Mouse (Mus musculus) kidney, adult 11 months (tissue): ENCODE measurements around the gene Angptl2.

ENCODE experiments used
- DNase-seq: peaks from one replicate; pipeline ENCODE4 v3.0.0; 2022

Gene Angptl2

DNA sequence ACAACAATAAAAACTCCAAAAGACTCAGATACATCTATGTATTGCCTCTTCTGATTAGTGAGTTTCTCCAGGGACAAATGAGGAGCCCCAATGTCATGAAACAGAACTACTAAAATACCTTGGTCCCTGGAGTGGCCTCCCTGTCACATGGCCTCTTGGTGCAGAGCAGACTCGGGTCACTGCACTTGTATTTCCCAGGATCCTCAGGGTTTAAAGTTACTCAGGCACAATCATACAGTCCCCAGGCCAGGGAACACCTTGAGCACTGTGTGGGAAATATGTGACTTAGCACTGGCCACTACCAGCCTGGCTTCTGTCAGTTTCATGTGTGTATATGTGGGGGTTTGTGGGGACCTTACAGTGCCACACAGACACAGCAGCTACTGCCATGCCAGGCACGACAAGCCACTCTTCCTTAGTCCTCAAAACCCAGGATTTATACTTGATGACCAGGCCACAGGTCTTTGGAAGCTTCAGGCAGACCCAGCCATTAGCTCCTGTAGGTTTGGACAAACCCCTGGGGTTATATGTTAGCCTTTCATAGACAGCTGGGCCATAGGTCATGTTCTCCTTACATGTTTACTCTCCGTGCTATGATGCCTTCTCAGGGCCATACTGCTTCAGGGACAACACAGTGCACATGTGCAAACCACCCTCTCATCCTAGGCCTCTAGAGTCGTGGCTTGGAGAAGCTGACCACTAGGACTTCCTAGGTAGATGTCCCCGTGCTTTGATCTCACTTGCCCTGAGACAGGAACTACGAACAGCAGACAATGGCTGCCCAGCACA is 17.1 kb downstream of the Angptl2 start:
- DNase-seq, result peak; percentile 77

DNA sequence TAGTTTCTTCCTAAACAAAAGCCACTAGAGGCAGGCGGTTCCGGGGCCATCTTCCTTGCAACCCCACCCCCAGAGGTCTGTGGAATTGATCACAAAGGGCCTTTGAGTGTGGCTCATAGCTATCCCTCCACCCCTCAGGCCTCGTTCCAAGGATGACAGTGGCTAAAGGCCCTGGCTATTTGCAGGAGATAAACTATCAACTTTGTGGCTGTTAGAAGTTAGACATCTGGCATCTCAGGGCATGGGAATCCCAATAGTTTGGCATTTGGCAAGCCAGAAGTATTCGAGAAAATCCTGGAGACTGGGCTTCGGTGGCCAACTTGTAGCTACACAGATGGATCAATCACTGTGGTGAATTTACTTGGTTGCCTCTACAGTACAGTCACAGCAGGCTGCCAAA is 18.0 kb downstream of the Angptl2 start:
- DNase-seq, result no peak

DNA sequence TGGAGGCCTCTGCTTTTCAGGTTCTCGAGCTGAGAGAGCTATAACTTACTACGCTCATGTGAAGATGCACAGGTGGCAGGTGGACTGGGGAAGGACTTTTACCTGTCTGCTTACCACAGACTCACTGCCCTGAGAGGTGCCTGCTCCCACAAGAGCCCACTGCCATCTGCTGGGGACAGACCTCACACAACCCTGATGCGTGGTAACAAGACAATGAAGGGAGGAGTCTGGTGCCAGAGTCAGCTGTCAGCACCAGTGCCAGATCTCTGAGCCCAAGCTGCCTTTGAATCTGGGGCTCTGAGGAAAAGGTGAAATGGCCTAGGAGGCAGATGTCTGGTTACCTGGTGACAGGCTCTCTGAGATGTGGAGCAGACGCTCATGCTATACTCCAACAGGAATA is 19.0 kb downstream of the Angptl2 start:
- DNase-seq, result no peak

- no peak for DNase-seq
These were observed 21.7 kb downstream of the Angptl2 start for GRCm38 (mm10) chr2:33237581-33237980.

DNA sequence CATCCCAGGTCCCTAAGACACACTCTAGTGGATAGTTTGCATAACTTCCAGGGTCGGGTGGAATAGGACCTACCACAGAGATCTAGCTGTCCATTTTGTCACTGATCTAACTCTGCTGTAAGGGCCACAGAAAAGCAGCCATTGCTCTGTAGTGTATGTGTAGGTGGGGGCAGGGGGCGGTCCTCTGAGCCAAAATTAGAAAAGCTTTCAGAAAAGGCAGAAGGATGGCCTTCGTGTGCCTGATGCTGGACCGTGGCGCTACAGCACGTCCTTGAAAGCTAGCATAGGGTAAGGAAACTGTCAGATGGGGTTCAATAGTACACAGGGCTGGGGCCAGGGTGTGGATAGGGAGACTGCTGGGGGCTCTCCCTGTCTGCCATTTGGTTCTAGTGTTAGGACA is 29.0 kb downstream of the Angptl2 start:
- DNase-seq, result no peak

DNA sequence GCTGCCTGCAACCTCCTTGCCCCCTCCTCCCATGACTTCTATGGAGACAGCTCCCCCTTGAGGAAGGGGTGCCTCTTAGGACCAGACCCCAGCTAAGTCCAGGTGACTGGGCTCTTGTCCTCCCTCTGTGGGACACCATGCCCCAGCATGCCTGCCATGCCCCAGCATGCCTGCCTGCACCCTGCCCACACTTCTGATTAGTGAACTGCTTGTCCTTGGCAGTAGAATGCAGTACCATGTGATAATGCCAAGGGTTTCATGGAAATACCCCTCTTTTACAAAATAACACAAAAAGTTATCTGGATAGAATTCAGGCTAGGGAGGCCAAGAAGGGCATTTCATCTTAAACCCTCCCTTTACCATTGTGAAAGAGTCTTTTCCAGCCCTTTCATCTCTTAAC is 29.5 kb downstream of the Angptl2 start:
- DNase-seq, result no peak

GRCm38 (mm10) chr2:33246841-33247240 is 31.0 kb downstream of the Angptl2 start:
- no peak for DNase-seq

- DNase-seq, result no peak
These were observed 32.7 kb downstream of the Angptl2 start for GRCm38 (mm10) chr2:33248549-33248948.

DNA sequence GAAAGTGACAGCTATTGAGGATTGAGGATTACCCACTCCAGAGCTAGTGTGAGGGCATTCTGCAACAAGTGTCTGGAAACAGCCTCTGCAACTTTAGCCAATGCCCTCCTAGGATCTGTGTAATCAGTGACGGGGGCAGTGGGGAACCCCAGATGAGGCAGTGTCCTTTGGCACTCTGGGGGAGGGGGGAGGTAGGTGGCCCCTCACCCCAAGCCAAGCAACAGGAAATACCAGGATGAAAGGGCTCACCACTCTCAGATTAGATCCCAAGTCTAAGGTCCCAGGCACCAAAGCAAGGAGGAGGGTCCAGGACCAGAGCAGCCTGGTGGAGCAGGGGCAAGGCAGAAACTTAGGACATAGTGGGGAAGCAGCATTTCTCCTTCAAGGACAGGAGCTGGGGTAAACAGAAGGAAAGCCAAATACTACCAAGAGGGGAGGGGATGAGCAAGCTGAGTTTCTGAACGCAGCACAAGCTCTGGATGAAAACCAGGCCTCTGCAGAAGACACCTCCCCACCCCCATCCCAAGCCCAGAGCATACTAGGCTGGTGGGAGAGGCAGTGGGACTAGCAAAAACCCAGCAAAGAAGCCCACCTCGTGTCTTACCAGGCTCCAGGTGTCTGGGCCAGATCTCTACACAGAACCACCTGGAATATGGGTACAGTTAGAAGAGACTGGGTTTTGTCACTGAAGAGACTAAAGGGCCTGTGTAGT is 34.2 kb downstream of the Angptl2 start:
- DNase-seq, result no peak

DNA sequence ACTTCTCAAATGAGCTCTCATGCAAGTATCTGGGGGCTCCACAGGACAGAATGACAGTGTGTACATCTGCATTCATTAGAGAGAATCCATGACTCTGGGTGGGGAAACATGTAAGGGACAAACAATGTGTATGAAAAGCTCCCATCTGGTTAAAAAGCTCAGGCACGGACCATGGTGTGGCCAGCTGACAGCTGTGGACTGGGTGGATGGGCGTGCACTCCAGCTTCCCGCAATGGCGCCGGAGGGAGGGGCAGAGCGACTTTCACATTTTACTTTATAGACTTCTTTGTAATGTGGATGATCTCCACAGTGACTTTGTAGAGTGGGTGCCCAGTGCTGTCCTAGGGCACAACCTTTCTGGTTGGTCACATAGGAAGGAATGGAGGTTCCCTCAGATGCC is 36.9 kb downstream of the Angptl2 start:
- no peak for DNase-seq

DNA sequence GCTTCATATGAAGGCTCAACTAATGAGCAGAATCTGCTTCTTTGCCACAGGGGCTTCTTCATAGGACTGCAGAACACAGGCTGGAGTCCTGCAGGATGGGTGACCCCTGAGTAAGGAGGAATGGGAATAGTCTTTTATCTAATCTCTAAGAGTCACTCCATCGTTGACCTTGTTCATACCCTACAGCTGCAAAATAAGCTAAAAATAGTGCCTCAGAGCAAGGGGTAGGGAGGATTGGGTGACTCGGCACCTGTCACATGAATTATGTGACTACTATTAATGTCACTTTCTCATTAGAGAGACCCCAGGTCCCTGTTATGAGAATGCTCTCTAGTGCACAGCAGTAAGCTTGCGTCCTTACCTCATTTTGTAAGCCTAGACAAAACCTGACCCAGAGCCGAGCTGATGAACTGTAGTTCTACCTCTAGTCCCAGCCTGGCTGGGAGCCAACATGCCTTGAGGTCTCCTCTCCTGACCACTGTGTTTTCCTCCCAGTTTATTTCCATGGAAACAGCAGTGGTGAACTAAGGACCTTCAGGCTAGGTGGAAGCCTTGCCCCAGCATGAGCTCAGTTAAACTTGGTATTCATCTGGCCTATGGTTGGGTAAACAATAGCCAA is 37.8 kb downstream of the Angptl2 start:
- peak; percentile 66 for DNase-seq

GRCm38 (mm10) chr2:33254318-33254985 is 38.6 kb downstream of the Angptl2 start:
- DNase-seq, result no peak

DNA sequence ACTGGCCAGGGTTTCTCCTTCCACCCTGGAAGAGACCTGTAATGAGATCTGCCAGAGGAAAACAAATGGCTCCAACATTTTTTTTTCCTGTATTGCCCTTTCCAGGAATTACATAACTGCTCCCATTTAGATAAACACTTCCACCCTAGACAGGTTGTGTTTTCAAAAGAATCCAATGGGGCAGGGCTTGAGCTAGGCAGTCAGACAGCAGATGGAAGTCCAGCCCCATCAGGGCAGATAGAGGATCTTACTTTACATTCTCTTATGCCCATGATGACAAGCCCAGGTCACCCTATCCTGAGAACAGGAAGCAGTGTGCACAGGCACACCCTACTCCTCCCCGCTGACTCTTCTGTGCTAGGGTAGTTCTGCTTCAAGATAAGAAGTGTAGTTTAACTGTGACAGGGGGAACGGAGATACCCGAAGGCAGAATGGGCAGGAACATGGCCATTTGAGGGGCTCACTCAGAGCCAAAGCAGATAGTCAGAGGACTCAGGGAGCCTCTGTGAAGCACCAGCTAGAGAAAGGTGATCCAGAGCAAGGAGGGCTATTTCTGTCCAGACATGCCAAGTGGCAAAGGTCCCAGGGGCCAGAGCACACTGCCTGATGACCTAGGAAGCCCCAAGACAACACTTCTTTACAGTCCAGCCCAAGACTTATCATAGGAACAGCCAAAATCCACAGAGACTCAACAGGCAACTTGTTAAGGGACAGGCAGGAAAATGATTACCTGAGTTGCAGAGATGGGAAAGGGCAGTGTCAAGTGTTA is 41.1 kb downstream of the Angptl2 start:
- no peak for DNase-seq

DNA sequence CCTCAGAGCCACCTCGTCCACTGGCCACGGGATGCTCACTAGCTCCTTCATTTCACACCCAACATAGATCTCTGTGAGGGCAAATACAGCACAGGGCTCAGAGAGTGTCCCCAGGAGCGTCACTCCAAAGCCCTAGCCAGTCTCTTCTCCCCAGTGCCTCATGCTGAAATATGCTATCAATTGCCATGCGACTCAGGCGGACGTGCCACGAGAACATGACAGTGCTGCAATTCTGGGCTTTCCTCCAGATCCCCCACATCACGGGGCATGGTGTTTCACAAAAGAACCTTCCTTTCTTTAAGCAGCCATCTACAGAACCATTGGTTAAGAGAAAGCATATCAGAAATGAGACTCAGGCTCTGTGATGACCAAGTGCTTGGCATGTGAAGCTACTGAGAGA is 44.9 kb downstream of the Angptl2 start:
- no peak for DNase-seq

- DNase-seq, result no peak
These were observed 45.6 kb downstream of the Angptl2 start for GRCm38 (mm10) chr2:33261475-33261874.

GRCm38 (mm10) chr2:33265793-33266192 is 49.9 kb downstream of the Angptl2 start:
- no peak for DNase-seq

GRCm38 (mm10) chr2:33267075-33267474 is 51.2 kb downstream of the Angptl2 start:
- no peak for DNase-seq

GRCm38 (mm10) chr2:33268384-33269131 is 52.7 kb downstream of the Angptl2 start:
- DNase-seq, result no peak

DNA sequence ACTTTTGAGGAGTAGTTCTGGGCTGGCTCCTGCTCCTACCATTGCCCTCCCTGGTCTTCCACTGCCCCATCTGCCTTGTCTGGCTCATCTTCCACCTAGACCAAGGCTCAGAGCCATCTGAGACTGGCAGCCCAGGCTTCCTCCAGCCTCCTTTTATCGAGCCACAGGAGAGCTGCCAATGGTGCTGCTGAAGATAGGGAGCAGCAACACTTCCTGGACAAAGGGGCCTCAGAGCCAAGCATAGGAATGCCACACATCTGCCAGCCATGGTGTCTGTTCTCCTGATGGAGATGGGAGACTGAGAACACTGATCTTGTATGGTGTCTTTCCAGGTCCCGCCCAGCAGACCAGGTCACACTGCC is 53.2 kb downstream of the Angptl2 start:
- no peak for DNase-seq

DNA sequence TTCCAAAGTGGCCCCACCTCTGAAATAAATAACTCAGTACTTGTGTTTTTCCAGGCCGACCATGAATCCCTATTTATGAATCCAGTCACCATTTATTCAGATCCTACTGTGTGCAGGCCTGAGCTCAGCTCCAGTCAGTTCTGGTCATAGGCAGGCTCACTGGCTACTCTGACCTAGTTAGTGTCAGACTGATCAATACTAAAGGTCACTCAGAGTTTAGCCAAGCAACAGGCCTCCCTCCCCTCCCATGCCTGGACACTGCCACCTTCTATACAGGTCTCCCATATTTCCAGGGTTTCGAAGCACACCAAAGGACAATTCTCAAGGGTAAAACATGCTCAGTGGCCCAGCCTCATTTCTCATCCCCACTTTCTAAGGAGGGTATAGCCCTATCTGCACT is 54.7 kb downstream of the Angptl2 start:
- DNase-seq, result no peak

DNA sequence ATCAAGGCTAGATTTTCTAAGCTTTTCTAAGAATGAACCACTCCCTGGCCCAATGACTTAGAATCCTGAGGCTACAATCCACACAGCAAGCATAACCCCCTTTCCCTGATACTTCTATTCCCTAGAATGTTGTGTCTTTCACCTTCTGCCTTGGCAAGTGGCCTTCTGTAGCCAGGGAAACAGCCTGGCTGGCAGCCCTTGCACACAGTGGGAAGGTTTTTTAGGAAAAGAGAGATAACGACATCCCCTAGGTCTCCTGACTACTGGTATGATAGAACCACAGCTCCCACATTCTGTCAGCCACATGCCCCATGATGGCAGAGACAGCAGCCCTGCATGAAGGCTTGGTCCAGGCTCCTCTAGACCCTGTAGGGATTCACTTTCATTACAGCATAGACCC is 55.6 kb downstream of the Angptl2 start:
- no peak for DNase-seq
